In genomic region chr1:162243651-162243990, GRCm38 (mm10) we compare ENCODE assay signal across 13 mouse cellular contexts.
A peak's percentile ranks its signal among the peaks of the same experiment; 100 is the strongest.
DNase-seq lines count a peak whose midpoint lies in the region; ATAC-seq lines count a peak whose summit lies in the region.
"Had no signal": no experiment of that assay in that cellular context is flagged by ENCODE, and none has a peak within 500 bp of the region (broad histone marks: within the 10 kb centered on the region; RNA-seq: fewer than 3 reads in every experiment).

No protein-coding gene starts in this region.

- no peaks in the 10 kb centered on the region for H3K27me3 ChIP-seq in forebrain, embryonic 10.5 days (ENCODE audit: poor library complexity, severe bottlenecking)
- H3K27me3 ChIP-seq in forebrain, embryonic 15.5 days = no peaks in the 10 kb centered on the region
- H3K27me3 ChIP-seq in liver, embryonic 11.5 days (replicated peaks; ENCODE audit: control insufficient read depth, insufficient read depth, low read length) = no peaks in the 10 kb centered on the region
- H3K27me3 ChIP-seq in liver, embryonic 12.5 days (replicated peaks) = no peaks in the 10 kb centered on the region
- no peaks in the 10 kb centered on the region for H3K27me3 ChIP-seq in limb, embryonic 11.5 days (ENCODE audit: control insufficient read depth, insufficient read depth, low read length)
- H3K27me3 ChIP-seq: forebrain, embryonic 12.5 days had no signal

- H3K9ac ChIP-seq in forebrain, embryonic 15.5 days (replicated peaks) = no peak overlapping the region
- no peak overlapping the region for H3K9ac ChIP-seq in liver, embryonic 11.5 days (ENCODE audit: low read depth, low read length)
- H3K9ac ChIP-seq in liver, embryonic 12.5 days = no peak overlapping the region
- H3K9ac ChIP-seq in limb, embryonic 11.5 days (ENCODE audit: low read length) = no peak overlapping the region
- H3K9ac ChIP-seq: forebrain, embryonic 12.5 days had no signal

- no peak overlapping the region for H3K4me2 ChIP-seq in forebrain, embryonic 15.5 days (replicated peaks)
- no peak overlapping the region for H3K4me2 ChIP-seq in liver, embryonic 11.5 days
- H3K4me2 ChIP-seq in liver, embryonic 12.5 days = no peak overlapping the region
- no peak overlapping the region for H3K4me2 ChIP-seq in limb, embryonic 11.5 days (ENCODE audit: low read depth, severe bottlenecking)
- H3K4me2 ChIP-seq: forebrain, embryonic 12.5 days had no signal

- no peaks in the 10 kb centered on the region for H3K36me3 ChIP-seq in forebrain, embryonic 10.5 days (replicated peaks)
- H3K36me3 ChIP-seq in forebrain, embryonic 15.5 days = no peaks in the 10 kb centered on the region
- H3K36me3 ChIP-seq in liver, embryonic 11.5 days (ENCODE audit: control insufficient read depth, insufficient read depth, low read length) = no peaks in the 10 kb centered on the region
- no peaks in the 10 kb centered on the region for H3K36me3 ChIP-seq in liver, embryonic 12.5 days
- H3K36me3 ChIP-seq in limb, embryonic 11.5 days (ENCODE audit: control insufficient read depth, insufficient read depth, low read length) = no peaks in the 10 kb centered on the region
- H3K36me3 ChIP-seq: forebrain, embryonic 12.5 days had no signal

- H3K4me3 ChIP-seq in forebrain, embryonic 10.5 days = no peak overlapping the region
- H3K4me3 ChIP-seq in forebrain, embryonic 15.5 days = no peak overlapping the region
- H3K4me3 ChIP-seq in liver, embryonic 11.5 days (ENCODE audit: low read depth, low read length) = no peak overlapping the region
- H3K4me3 ChIP-seq in liver, embryonic 12.5 days = no peak overlapping the region
- H3K4me3 ChIP-seq in limb, embryonic 11.5 days (ENCODE audit: low read depth, low read length) = no peak overlapping the region
- H3K4me3 ChIP-seq: forebrain, embryonic 12.5 days had no signal

- WGBS in forebrain, embryonic 10.5 days = 60% methylated on average over 2 of the region's 2 CpGs
- 79% methylated on average over 2 of the region's 2 CpGs for WGBS in forebrain, embryonic 15.5 days
- WGBS in liver, embryonic 11.5 days = 41% methylated on average over 2 of the region's 2 CpGs
- 58% methylated on average over 2 of the region's 2 CpGs for WGBS in liver, embryonic 12.5 days (ENCODE audit: insufficient replicate concordance)
- WGBS in limb, embryonic 11.5 days = 19% methylated on average over 2 of the region's 2 CpGs

- peaks cover 19% of the 10 kb centered on the region for H3K4me1 ChIP-seq in forebrain, embryonic 10.5 days
- no peaks in the 10 kb centered on the region for H3K4me1 ChIP-seq in forebrain, embryonic 15.5 days
- H3K4me1 ChIP-seq in liver, embryonic 11.5 days (replicated peaks; ENCODE audit: control insufficient read depth, insufficient read depth, low read length) = no peaks in the 10 kb centered on the region
- H3K4me1 ChIP-seq in liver, embryonic 12.5 days = no peaks in the 10 kb centered on the region
- peaks cover 17% of the 10 kb centered on the region for H3K4me1 ChIP-seq in limb, embryonic 11.5 days (ENCODE audit: control insufficient read depth, insufficient read depth, low read length)
- H3K4me1 ChIP-seq: forebrain, embryonic 12.5 days had no signal

- no peak for ATAC-seq in forebrain, embryonic 15.5 days (replicated peaks)
- ATAC-seq in liver, embryonic 11.5 days (replicated peaks; ENCODE audit: low FRiP score) = peak; percentile 31; the same call in 1 of the 2 replicates
- ATAC-seq in liver, embryonic 12.5 days = no peak
- ATAC-seq in limb, embryonic 11.5 days (ENCODE audit: insufficient number of reproducible peaks, low FRiP score, low TSS enrichment, low read depth) = no peak

- H3K27ac ChIP-seq in forebrain, embryonic 10.5 days = 0 out of 2 replicates have a peak overlapping the region, but pooled peaks have one; percentile 1
- H3K27ac ChIP-seq in forebrain, embryonic 15.5 days (replicated peaks) = no peak overlapping the region
- H3K27ac ChIP-seq in liver, embryonic 11.5 days (ENCODE audit: low read depth, low read length) = peak overlapping the region; percentile 34; the same call in 1 of the 2 replicates
- no peak overlapping the region for H3K27ac ChIP-seq in liver, embryonic 12.5 days
- H3K27ac ChIP-seq in limb, embryonic 11.5 days (replicated peaks; ENCODE audit: low read depth, low read length) = peak overlapping the region; percentile 55
- H3K27ac ChIP-seq: forebrain, embryonic 12.5 days had no signal

- H3K9me3 ChIP-seq in forebrain, embryonic 10.5 days = no peaks in the 10 kb centered on the region
- no peaks in the 10 kb centered on the region for H3K9me3 ChIP-seq in forebrain, embryonic 15.5 days
- no peaks in the 10 kb centered on the region for H3K9me3 ChIP-seq in liver, embryonic 11.5 days (ENCODE audit: control insufficient read depth, low read length)
- no peaks in the 10 kb centered on the region for H3K9me3 ChIP-seq in liver, embryonic 12.5 days (replicated peaks)
- H3K9me3 ChIP-seq in limb, embryonic 11.5 days (ENCODE audit: control insufficient read depth, low read length) = no peaks in the 10 kb centered on the region
- H3K9me3 ChIP-seq: forebrain, embryonic 12.5 days had no signal

- DNase-seq in forebrain, embryonic 10.5 days (ENCODE audit: extremely low spot score, low spot score) = no peak
- no peak for DNase-seq in liver, embryonic 11.5 days (ENCODE audit: low spot score)
- DNase-seq in embryo, embryonic 10.5 days (ENCODE audit: low spot score) = peak; percentile 53
- DNase-seq in limb, embryonic 11.5 days (ENCODE audit: low spot score) = no peak
- no peak for DNase-seq in right cerebral cortex, postnatal 25 days
- no peak for DNase-seq in cerebellum, adult 18-20 months
- DNase-seq: cerebellum, postnatal 10 days; gastrocnemius, postnatal 10 days; heart, postnatal 36 days; lung, postnatal 10 days had no signal

Comparison
In these comparisons a context has a peak if more than half of its experiments do, and no peak if none do; other contexts are left out.
1. H3K27ac ChIP-seq: peak in forebrain, embryonic 10.5 days (single experiment), liver, embryonic 11.5 days (single experiment) and limb, embryonic 11.5 days (single experiment); none in forebrain, embryonic 15.5 days (single experiment) and liver, embryonic 12.5 days (single experiment).